Mouse (Mus musculus) embryonic facial prominence, embryonic 15.5 days (tissue): ENCODE results near the gene Gm9903. TPM values are rescaled to one million over a fixed set of nuclear protein-coding genes. Genes with fewer than 3 reads are reported as not detected.

Experiments used
- ATAC-seq: fragments of 200-750 bp; cut with Nextera tagmentation; 2 replicates; pipeline ENCODE4 v1.8.0; 2017; ENCODE audit warnings: low read depth, moderate TSS enrichment; ENCODE audit not compliant: insufficient number of reproducible peaks, low FRiP score, low TSS enrichment
- H3K27ac ChIP-seq: fragments of 300-500 bp; sonication (generic); replicated peaks from 2 replicates; pipeline ENCODE4 v1.5.1; 2015; ENCODE audit warnings: mild to moderate bottlenecking, inconsistent platforms
- H3K27me3 ChIP-seq: fragments of 300-500 bp; sonication (generic); 2 replicates; pipeline ENCODE4 v1.6.1; 2015; ENCODE audit warnings: inconsistent platforms
- H3K36me3 ChIP-seq: fragments of 300-500 bp; sonication (generic); 2 replicates; pipeline ENCODE4 v1.6.1; 2015; ENCODE audit warnings: mild to moderate bottlenecking, inconsistent platforms
- H3K4me1 ChIP-seq: fragments of 300-500 bp; sonication (generic); 2 replicates; pipeline ENCODE4 v1.6.1; 2015; ENCODE audit warnings: inconsistent platforms
- H3K4me2 ChIP-seq: fragments of 300-500 bp; sonication (generic); replicated peaks from 2 replicates; pipeline ENCODE4 v1.6.1; 2015; ENCODE audit warnings: mild to moderate bottlenecking, inconsistent platforms
- H3K4me3 ChIP-seq: fragments of 300-500 bp; sonication (generic); replicated peaks from 2 replicates; pipeline ENCODE4 v1.5.1; 2015; ENCODE audit warnings: mild to moderate bottlenecking, inconsistent platforms
- H3K9ac ChIP-seq: fragments of 300-500 bp; sonication (generic); 2 replicates; pipeline ENCODE4 v1.6.1; 2015; ENCODE audit warnings: inconsistent platforms
- H3K9me3 ChIP-seq: fragments of 300-500 bp; sonication (generic); replicated peaks from 2 replicates; pipeline ENCODE4 v1.6.1; 2016; ENCODE audit warnings: inconsistent platforms
- WGBS: fragments of 180-500 bp; shearing (Covaris S2); methylation state at CpG from one replicate; pipeline ENCODE4 v1.1.7; 2015; 5-methylcytosine and 5-hydroxymethylcytosine counted together
- polyA plus RNA-seq: library from polyadenylated mRNA; unstranded; fragments of >200 nt; fragmentation: Nextera tagmentation; extraction: Ambion mirVana; gene quantifications from 2 replicates; pipeline ENCODE4 v1.2.1, GENCODE M21; 2015

Gene Gm9903
- polyA plus RNA-seq, 1 experiment from 2014 or later: 0.36 TPM

DNA sequence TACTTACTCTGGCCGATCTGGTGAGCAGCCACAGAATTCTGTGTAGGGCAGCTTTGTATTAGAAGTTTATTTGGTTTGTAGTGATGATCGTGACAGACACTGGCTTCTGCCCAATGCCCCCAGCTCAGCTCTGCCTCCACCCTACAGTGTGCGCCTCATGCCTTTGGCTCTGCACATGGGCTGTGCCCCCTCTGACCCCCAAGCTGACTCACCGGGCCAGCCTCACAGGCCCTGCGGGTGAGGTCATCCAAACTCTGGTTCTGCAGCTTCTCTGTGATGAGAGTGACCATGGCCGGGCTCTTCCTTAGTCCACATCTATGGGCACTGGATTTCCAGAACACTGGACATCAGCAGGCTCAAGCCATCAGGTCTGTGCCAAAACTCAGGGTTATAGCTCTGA is 15.3 kb upstream of the Gm9903 start:
- 92% methylated on average over 6 of the region's 6 CpGs for WGBS
- Histone ChIP-seq H3K4me2 (no peak overlapping the region), H3K4me3 (no peak overlapping the region), H3K36me3 (peaks cover 38% of the 10 kb centered on the region; the same call in 1 of the 2 replicates), H3K9me3 (no peaks in the 10 kb centered on the region), H3K27me3 (no peaks in the 10 kb centered on the region), H3K27ac (no peak overlapping the region), H3K4me1 (no peaks in the 10 kb centered on the region), H3K9ac (no peak overlapping the region)
- ATAC-seq: no peak

DNA sequence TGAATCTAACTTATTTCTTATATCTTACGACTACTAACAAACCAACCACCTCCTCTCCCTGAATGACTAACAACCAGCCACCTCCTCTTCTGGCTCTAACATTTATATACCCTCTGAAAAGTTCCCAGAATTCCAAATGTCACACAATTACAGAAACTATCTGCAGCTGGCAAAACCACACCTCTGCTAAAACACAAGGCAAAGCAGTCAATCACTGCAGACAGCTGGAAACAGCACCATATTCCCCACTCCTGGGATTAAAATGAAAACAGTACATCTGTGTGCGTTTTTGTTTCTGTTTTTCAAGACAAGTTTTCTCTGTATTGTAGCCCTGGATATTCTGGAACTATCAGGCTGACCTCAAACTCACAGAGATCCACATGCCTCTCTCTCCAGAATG is 7.1 kb upstream of the Gm9903 start:
- ATAC-seq: no peak
- WGBS: 67% methylated on average over 2 of the region's 2 CpGs

DNA sequence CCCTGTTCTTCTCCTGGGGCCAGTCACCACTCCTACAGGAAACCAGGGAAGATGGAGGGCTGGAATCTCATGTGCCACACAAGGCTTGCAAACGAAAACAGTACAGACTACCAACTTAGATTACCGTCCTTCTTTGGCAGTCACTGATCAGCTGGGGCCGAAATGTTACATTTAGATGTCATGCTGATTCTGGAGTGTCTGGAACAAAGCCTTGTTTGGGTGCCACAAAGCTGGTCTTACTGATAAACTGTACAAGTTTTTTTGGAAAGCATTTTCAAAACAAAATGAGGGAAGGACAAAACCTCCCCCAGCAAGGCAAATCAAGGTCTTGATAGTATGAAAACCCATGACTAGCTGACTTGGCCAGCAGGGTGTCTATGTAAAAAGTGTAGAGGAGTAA is 6.0 kb upstream of the Gm9903 start:
- Histone ChIP-seq H3K9ac (no peak overlapping the region), H3K27me3 (no peaks in the 10 kb centered on the region), H3K27ac (no peak overlapping the region), H3K4me2 (no peak overlapping the region), H3K36me3 (no peaks in the 10 kb centered on the region), H3K9me3 (no peaks in the 10 kb centered on the region), H3K4me1 (peaks cover 8% of the 10 kb centered on the region), H3K4me3 (no peak overlapping the region)
- WGBS: 70% methylated on average over 3 of the region's 3 CpGs
- ATAC-seq: no peak

More for the DNA sequence above, 7.1 kb upstream of the Gm9903 start:
- Histone ChIP-seq H3K27ac (no peak overlapping the region), H3K4me3 (no peak overlapping the region), H3K4me1 (peaks cover under 1% of the 10 kb centered on the region), H3K9ac (no peak overlapping the region), H3K36me3 (no peaks in the 10 kb centered on the region), H3K4me2 (no peak overlapping the region), H3K27me3 (no peaks in the 10 kb centered on the region), H3K9me3 (no peaks in the 10 kb centered on the region)

DNA sequence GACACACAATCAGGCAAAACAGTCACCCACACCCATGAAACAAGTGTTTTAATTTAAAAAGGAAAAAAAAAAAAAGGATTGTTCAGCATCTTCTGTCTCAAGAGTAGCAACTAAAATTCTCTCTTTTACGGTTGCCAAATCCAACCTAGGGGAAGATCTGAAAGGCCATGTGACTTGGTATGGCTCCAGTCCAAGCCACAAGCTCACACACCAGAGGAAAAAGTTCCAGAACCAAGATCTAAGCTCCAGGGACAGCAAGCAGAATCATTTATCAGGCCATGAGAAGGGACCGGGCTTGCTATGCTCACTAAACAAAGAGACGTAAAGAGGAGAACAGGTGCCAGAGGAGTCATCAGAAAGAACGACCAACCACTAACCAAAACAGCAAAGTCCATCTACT is 1.8 kb upstream of the Gm9903 start:
- no peak overlapping the region for H3K27ac ChIP-seq
- H3K9ac ChIP-seq: no peak overlapping the region
- H3K9me3 ChIP-seq: no peaks in the 10 kb centered on the region
- WGBS: 24% methylated on average over 4 of the region's 4 CpGs
- peak overlapping the region; percentile 67 for H3K4me3 ChIP-seq
- no peaks in the 10 kb centered on the region for H3K36me3 ChIP-seq
- H3K4me1 ChIP-seq: peaks cover 16% of the 10 kb centered on the region
- no peak for ATAC-seq
- H3K27me3 ChIP-seq: no peaks in the 10 kb centered on the region
- H3K4me2 ChIP-seq: peak overlapping the region; percentile 70

DNA sequence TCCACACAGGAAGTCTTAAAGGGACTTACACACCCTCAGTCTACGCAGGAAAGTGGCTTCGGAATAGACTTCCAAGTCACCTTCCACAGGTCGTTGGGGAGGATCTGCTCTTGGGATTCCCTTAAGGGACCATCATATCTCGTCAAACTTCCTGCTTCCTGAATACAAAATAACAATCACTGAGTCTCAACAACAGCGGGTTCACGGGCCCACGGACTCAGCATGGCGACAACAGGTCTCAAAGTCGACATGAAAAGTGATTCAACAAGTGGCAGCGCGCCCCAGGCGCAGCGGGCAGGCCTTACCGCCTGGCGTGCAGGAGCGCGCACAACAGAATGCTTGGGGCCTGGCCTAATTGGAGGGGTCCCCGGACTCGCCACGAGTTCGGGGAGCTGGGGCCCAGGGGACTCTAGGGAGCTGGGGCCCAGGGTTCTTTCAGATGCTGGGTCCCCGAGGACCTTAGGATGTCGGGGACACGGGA is 865 bp upstream of the Gm9903 start:
- WGBS: under 1% methylated on average over 24 of the region's 24 CpGs
- peak; percentile 30; the same call in 1 of the 2 replicates for ATAC-seq
- peak overlapping the region; percentile 67 for H3K4me3 ChIP-seq

DNA sequence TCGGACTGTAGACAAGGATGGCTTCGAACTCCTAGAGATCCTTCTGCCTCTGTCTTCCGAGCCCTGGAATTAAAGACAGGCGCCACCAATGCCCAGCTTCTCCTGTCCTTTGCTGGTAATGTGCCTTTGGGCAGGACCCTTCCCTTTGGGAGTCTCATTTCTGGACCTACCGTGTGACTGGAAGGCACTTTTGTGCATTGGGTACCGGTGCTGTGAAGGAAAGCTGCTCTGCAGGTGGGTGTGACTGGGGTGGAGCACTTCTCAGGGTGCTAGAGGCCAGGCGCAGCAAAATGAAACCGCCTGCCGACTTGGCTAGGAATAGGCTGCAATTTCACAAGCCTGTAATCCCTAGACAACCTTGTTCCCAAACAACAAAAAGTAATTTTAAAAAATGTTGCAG is 336 bp downstream of the Gm9903 start:
- H3K27ac ChIP-seq: peak overlapping the region; percentile 90
- H3K4me3 ChIP-seq: peak overlapping the region; percentile 67
- peaks cover 5% of the 10 kb centered on the region; the same call in 1 of the 2 replicates for H3K36me3 ChIP-seq
- H3K27me3 ChIP-seq: no peaks in the 10 kb centered on the region
- no peak for ATAC-seq
- peak overlapping the region; percentile 70 for H3K4me2 ChIP-seq
- peaks cover 16% of the 10 kb centered on the region for H3K4me1 ChIP-seq
- no peaks in the 10 kb centered on the region for H3K9me3 ChIP-seq
- no peak overlapping the region for H3K9ac ChIP-seq
- 3% methylated on average over 9 of the region's 9 CpGs for WGBS

More for the DNA sequence above, 865 bp upstream of the Gm9903 start:
- peak overlapping the region; percentile 90 for H3K27ac ChIP-seq
- H3K9ac ChIP-seq: peak overlapping the region; percentile 57
- H3K4me2 ChIP-seq: peak overlapping the region; percentile 70
- H3K36me3 ChIP-seq: no peaks in the 10 kb centered on the region
- no peaks in the 10 kb centered on the region for H3K9me3 ChIP-seq
- H3K4me1 ChIP-seq: peaks cover 16% of the 10 kb centered on the region
- no peaks in the 10 kb centered on the region for H3K27me3 ChIP-seq

DNA sequence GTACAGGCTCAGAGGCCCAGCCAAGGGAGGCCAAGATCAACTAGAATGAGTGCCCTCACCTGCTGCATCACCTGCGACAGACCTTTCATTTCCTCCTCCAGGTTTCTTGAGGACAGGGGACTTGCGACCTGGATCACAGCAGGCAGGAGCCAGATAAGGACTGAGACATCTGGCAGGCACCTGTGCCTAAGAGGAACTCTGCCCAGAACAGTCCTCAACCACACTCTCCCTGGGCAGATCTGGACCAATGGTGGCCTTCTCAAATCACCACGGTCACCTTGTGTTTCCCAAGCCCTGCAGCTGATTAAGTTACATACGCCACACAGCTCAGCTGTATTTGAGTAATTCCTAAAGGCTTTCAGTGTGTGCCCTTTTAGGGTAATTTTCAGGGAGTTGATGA is 890 bp downstream of the Gm9903 start:
- Histone ChIP-seq H3K9ac (no peak overlapping the region), H3K4me2 (peak overlapping the region; percentile 70), H3K9me3 (no peaks in the 10 kb centered on the region), H3K4me3 (peak overlapping the region; percentile 67; the same call in 1 of the 2 replicates), H3K27me3 (no peaks in the 10 kb centered on the region), H3K4me1 (peaks cover 16% of the 10 kb centered on the region), H3K36me3 (peaks cover 5% of the 10 kb centered on the region; the same call in 1 of the 2 replicates), H3K27ac (peak overlapping the region; percentile 90; the same call in 1 of the 2 replicates)
- 51% methylated on average over 4 of the region's 4 CpGs for WGBS
- ATAC-seq: no peak

DNA sequence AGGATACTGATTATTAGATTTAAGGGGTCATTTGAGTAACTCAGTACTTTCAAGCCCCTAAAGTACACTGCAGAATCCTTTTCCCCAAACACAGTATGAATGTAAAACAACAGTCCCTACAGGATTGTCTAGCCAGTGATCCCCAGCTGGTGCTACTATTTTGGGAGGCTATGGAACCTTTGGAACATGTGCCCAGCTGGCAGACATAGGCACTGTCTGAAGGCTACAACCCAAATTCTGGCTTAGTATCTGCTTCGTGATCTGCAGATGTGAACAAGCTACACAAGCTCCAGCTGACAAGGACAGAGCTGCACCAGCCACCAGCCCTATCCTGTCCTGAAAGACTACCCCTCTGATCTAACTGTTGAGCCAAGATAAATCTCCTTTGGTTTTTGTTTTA is 2.8 kb downstream of the Gm9903 start:
- Histone ChIP-seq H3K27ac (no peak overlapping the region), H3K36me3 (peaks cover 9% of the 10 kb centered on the region; the same call in 1 of the 2 replicates), H3K27me3 (no peaks in the 10 kb centered on the region), H3K9me3 (no peaks in the 10 kb centered on the region), H3K9ac (no peak overlapping the region), H3K4me2 (no peak overlapping the region), H3K4me1 (peaks cover 16% of the 10 kb centered on the region), H3K4me3 (no peak overlapping the region)
- WGBS: 71% methylated on average over 1 of the region's 1 CpGs
- no peak for ATAC-seq

DNA sequence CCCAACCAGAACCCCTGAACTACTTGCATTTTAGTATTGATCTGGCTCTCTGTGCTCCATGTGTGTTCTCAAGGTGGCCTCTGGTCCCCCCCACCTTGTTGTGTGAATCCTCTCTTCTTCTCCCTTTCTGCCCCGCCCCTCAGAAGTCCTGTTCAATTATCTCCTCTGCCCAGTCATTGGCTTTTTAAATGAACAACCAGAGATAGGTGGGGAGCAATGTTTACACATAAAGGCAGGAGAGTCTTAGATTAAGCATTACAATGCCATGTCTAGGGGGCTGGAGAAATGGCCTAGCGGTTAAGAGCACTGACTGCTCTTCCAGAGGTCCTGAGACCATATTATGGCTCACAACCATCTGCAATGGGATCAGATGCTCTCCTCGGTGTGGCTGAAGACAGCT is 5.6 kb downstream of the Gm9903 start:
- no peak overlapping the region for H3K4me2 ChIP-seq
- H3K4me1 ChIP-seq: peaks cover 3% of the 10 kb centered on the region
- H3K9me3 ChIP-seq: no peaks in the 10 kb centered on the region
- H3K36me3 ChIP-seq: peaks cover 31% of the 10 kb centered on the region
- WGBS: 88% methylated on average over 3 of the region's 3 CpGs
- no peak for ATAC-seq
- no peak overlapping the region for H3K4me3 ChIP-seq
- H3K27me3 ChIP-seq: no peaks in the 10 kb centered on the region
- no peak overlapping the region for H3K9ac ChIP-seq
- H3K27ac ChIP-seq: no peak overlapping the region

DNA sequence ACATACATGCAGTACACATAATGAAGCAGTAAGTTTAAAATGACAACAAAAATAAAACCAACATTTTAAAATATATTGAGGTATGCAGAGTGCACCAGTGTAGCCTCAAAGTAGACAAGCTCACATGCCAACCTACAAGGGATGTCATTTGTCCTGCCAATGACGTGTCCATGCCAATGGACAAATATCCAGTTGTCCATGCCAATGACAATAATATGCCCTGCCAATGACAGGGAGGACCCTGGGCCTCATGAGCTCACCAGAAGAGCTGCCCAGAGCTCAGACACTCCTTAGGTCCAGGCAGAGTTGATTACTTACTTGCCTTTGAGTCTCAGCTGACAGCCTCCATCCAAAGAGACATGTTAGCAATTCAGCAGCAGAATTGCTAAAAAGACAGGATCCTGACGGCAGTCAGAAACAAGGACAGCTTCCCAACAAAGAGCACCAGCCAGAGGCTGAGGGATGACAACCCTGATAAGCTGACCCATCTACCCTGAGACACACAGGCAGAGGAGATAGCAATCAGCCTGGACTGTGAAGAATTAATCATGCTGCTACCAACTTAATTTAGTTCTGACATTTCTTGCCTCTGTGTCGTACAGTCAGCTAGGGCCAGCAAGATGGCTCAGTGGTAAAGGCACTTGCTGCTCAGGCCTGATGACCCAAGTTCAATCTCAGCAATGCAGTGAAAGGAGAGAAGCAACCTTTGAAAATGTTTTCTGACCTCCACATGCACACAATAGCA is 8.1 kb downstream of the Gm9903 start:
- Histone ChIP-seq H3K4me2 (no peak overlapping the region), H3K27ac (no peak overlapping the region), H3K9ac (no peak overlapping the region), H3K27me3 (no peaks in the 10 kb centered on the region), H3K9me3 (no peaks in the 10 kb centered on the region), H3K4me1 (no peaks in the 10 kb centered on the region), H3K4me3 (no peak overlapping the region), H3K36me3 (peaks cover 54% of the 10 kb centered on the region)
- WGBS: 79% methylated on average over 3 of the region's 3 CpGs
- ATAC-seq: no peak

DNA sequence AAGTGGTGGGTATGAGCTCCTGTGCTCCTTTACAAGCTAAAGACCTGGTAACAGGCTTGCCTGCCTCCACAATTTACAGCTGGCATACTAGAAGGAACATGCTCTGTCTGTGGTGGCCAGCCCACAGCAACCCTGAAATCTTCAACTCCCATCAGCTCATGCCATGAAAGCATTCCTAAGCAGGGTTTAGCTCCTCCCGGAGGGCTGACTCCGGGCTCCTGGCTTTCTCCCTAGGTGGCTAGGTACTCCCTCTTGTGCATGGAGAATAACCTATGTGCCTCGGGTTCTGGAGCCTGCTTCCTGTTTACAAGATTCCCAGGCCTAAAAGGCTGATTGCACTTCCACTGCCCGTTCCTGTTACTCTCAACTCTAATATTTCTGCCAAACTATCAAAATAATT is 9.1 kb downstream of the Gm9903 start:
- peaks cover 64% of the 10 kb centered on the region for H3K36me3 ChIP-seq

DNA sequence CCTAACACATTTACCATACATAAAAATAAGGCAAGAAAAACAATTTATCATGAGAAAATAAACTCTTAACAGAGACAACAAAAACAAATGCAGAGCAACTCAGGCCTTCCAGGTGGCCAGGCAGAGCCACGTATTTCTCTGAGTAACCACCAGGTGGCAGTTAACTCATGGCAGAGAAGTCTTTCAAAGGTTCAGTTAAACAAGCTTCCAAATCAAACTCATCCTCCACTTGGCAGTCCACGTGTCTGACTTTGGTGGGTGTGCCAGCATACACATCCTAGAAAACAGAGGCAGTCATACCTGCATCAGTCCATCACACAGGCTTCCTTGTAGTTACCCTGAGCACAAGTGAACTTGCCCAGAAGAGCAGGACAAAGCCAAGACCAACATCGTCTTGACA is 10.9 kb downstream of the Gm9903 start:
- Histone ChIP-seq H3K4me3 (no peak overlapping the region), H3K36me3 (peaks cover 72% of the 10 kb centered on the region), H3K9ac (no peak overlapping the region), H3K4me1 (no peaks in the 10 kb centered on the region), H3K4me2 (no peak overlapping the region), H3K27ac (no peak overlapping the region), H3K9me3 (no peaks in the 10 kb centered on the region), H3K27me3 (no peaks in the 10 kb centered on the region)
- ATAC-seq: no peak
- 35% methylated on average over 3 of the region's 3 CpGs for WGBS

More for the DNA sequence above, 9.1 kb downstream of the Gm9903 start:
- 54% methylated on average over 4 of the region's 4 CpGs for WGBS
- no peaks in the 10 kb centered on the region for H3K9me3 ChIP-seq
- no peak overlapping the region for H3K9ac ChIP-seq
- no peak overlapping the region for H3K4me3 ChIP-seq
- H3K27me3 ChIP-seq: no peaks in the 10 kb centered on the region
- H3K4me2 ChIP-seq: no peak overlapping the region
- H3K4me1 ChIP-seq: no peaks in the 10 kb centered on the region
- H3K27ac ChIP-seq: no peak overlapping the region
- no peak for ATAC-seq
